8 mouse cellular contexts compared by ENCODE assay signal in genomic region chr11:117810401-117811046, GRCm38 (mm10). TPM values are rescaled to one million over a fixed set of nuclear protein-coding genes. Genes with fewer than 3 reads are reported as not detected.
DNase-seq lines count a peak whose midpoint lies in the region; ATAC-seq and TF ChIP-seq lines count a peak whose summit lies in the region.

No protein-coding gene starts in this region.

- no peak for TF ChIP-seq POLR2A in brain, embryonic 14.5 days (IDR thresholded peaks at IDR 0.05; ENCODE audit: borderline replicate concordance, extremely low read depth, insufficient read depth, insufficient read length, poor library complexity, severe bottlenecking)

- peak overlapping the region; percentile 93 for H3K4me2 ChIP-seq in forebrain, embryonic 16.5 days (ENCODE audit: low read length)

- H3K4me1 ChIP-seq in forebrain, embryonic 16.5 days (replicated peaks; ENCODE audit: control insufficient read depth, insufficient read depth, low read length), result peaks cover 18% of the 10 kb centered on the region

- H3K27ac ChIP-seq in forebrain, embryonic 16.5 days (ENCODE audit: low read length), result no peak overlapping the region

- peak; percentile 91 for DNase-seq in ES-CJ7 (ENCODE audit: low read depth, low spot score)
- peak; percentile 87 for DNase-seq in brain, embryonic 14.5 days (ENCODE audit: low read depth)
- peak; percentile 69 to 73 for DNase-seq in layer of hippocampus, postnatal 10 days (ENCODE audit: low spot score in 2 of 2)
- peak; percentile 91 to 92 for DNase-seq in lung, postnatal 4 days
- DNase-seq in retina, embryonic 14.5 days (ENCODE audit: low spot score), result peak; percentile 88
- peak; percentile 81 to 85 for DNase-seq in thymus, postnatal 36 days

- ATAC-seq in forebrain, embryonic 16.5 days, result peak; percentile 84
- peak; percentile 81 to 83 for ATAC-seq in hematopoietic stem cell, adult 5-6 weeks (replicated peaks in 1 of 2; ENCODE audit: insufficient read depth in 1 of 2, low FRiP score in 2 of 2, low TSS enrichment in 1 of 2, low read depth in 1 of 2, poor library complexity in 2 of 2, severe bottlenecking in 2 of 2)

- TF ChIP-seq CTCF in brain, embryonic 14.5 days (IDR thresholded peaks at IDR 0.05; ENCODE audit: borderline replicate concordance, extremely low read depth, insufficient read depth, insufficient read length), result peak; percentile 65

- H3K9ac ChIP-seq in forebrain, embryonic 16.5 days (replicated peaks; ENCODE audit: low read depth, low read length), result peak overlapping the region; percentile 55

- H3K36me3 ChIP-seq in forebrain, embryonic 16.5 days (ENCODE audit: control insufficient read depth, insufficient read depth), result no peaks in the 10 kb centered on the region

- H3K4me3 ChIP-seq in forebrain, embryonic 16.5 days (replicated peaks; ENCODE audit: low read length), result peak overlapping the region; percentile 59

- H3K9me3 ChIP-seq in forebrain, embryonic 16.5 days (ENCODE audit: control insufficient read depth, low read length), result no peaks in the 10 kb centered on the region

- H3K27me3 ChIP-seq in forebrain, embryonic 16.5 days (replicated peaks; ENCODE audit: control insufficient read depth, insufficient read depth, low read length), result 0 out of 2 replicates have a peak, but pooled peaks cover 6% of the 10 kb centered on the region

- under 1% methylated on average over 21 of the region's 21 CpGs for WGBS in forebrain, embryonic 16.5 days

RNA-seq across cellular contexts. Expression of gene Gm20708, which starts 1.1 kb away (rescaled TPM):
- polyA plus RNA-seq in brain, embryonic 14.5 days (2012; rRNA removed), result 0.11 and 1.2 TPM in 2 replicates
- polyA plus RNA-seq in forebrain, embryonic 16.5 days (2015; fragmentation: Nextera tagmentation; extraction: Ambion mirVana), result 0.19 and 0.90 TPM in 2 replicates
- 1.9 TPM in 1 of 2 replicates, not detected in the other for total RNA-seq in hematopoietic stem cell, adult 5-6 weeks (2017)
- total RNA-seq in layer of hippocampus, postnatal 10 days (2021), result 1 to 10 TPM; 3.4 to 3.5 TPM

RNA-seq across cellular contexts. Expression of gene Syngr2, which starts 1.1 kb away (rescaled TPM):
- polyA plus RNA-seq in brain, embryonic 14.5 days (2012; rRNA removed), result 12.9 and 13.6 TPM in 2 replicates
- polyA plus RNA-seq in forebrain, embryonic 16.5 days (2015; fragmentation: Nextera tagmentation; extraction: Ambion mirVana), result 13.1 and 14.4 TPM in 2 replicates
- total RNA-seq in hematopoietic stem cell, adult 5-6 weeks (2017), result 81.0 and 97.1 TPM in 2 replicates
- 10 to 100 TPM; 11.3 to 12.3 TPM for total RNA-seq in layer of hippocampus, postnatal 10 days (2021)

RNA-seq across cellular contexts. Expression of gene 6030468B19Rik, which starts 13.1 kb away (rescaled TPM):
- polyA plus RNA-seq in brain, embryonic 14.5 days (2012; rRNA removed), result 0.07 and 0.10 TPM in 2 replicates
- polyA plus RNA-seq in forebrain, embryonic 16.5 days (2015; fragmentation: Nextera tagmentation; extraction: Ambion mirVana), result not detected in 2 replicates
- 0.30 TPM in 1 of 2 replicates, not detected in the other for total RNA-seq in hematopoietic stem cell, adult 5-6 weeks (2017)
- not detected for total RNA-seq in layer of hippocampus, postnatal 10 days (2021)

RNA-seq across cellular contexts. Expression of gene Afmid, which starts 15.2 kb away (rescaled TPM):
- polyA plus RNA-seq in brain, embryonic 14.5 days (2012; rRNA removed), result 4.5 and 6.7 TPM in 2 replicates
- 5.2 and 7.1 TPM in 2 replicates for polyA plus RNA-seq in forebrain, embryonic 16.5 days (2015; fragmentation: Nextera tagmentation; extraction: Ambion mirVana)
- 3.9 and 4.5 TPM in 2 replicates for total RNA-seq in hematopoietic stem cell, adult 5-6 weeks (2017)
- 1 to 10 TPM; 5.6 to 7.3 TPM for total RNA-seq in layer of hippocampus, postnatal 10 days (2021)

RNA-seq across cellular contexts. Expression of gene Tk1, which starts 15.4 kb away (rescaled TPM):
- polyA plus RNA-seq in brain, embryonic 14.5 days (2012; rRNA removed), result 31.1 and 76.6 TPM in 2 replicates
- 37.5 and 39.7 TPM in 2 replicates for polyA plus RNA-seq in forebrain, embryonic 16.5 days (2015; fragmentation: Nextera tagmentation; extraction: Ambion mirVana)
- total RNA-seq in hematopoietic stem cell, adult 5-6 weeks (2017), result 40.1 and 49.0 TPM in 2 replicates
- 1 to 10 TPM; 5.4 TPM for total RNA-seq in layer of hippocampus, postnatal 10 days (2021)
